Mouse (Mus musculus): Measurements from ENCODE around the gene Pink1.

DNA sequence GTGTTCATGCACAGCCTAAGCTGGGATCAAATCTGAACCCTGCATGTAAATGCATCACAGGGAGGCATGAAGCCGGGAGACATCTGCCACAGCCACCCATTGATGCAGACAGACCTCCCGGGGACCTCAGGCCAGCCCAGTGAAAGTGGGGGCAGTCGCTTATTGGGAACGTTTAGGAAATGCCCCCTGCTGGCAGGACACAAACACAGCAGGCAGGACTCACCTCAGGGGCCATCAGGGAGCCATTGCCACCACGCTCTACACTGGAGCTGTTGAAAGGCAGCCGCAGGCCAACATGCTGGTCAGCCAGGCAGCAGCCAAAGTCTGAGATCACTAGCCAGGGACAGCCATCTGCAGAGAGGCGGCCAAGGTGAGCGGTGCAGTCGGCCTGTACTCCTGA, 10.3 kb downstream of the Pink1 start:
- TF ChIP-seq POLR2A (IDR thresholded peaks at IDR 0.05; ENCODE audit: borderline replicate concordance, control insufficient read depth, low read depth, low read length): no peak
- TF ChIP-seq CTCF (IDR thresholded peaks at IDR 0.05; ENCODE audit: control insufficient read depth, insufficient read depth, low read length): peak; percentile 54

Data from bone marrow, adult 2 months (tissue).